Mouse (Mus musculus) embryo, embryonic 11 days (tissue): ENCODE measurements around the gene Ube4a.

Experiments used
- DNase-seq: peaks from one replicate; pipeline ENCODE4 v3.0.0-alpha.2; 2015

Ube4a gene

GRCm38 (mm10) chr9:44965126-44965832, at the start of gene Ube4a:
Gene Ube4a (minus strand): TSS chr9:44965600.
- DNase-seq = peak; percentile 99

DNA sequence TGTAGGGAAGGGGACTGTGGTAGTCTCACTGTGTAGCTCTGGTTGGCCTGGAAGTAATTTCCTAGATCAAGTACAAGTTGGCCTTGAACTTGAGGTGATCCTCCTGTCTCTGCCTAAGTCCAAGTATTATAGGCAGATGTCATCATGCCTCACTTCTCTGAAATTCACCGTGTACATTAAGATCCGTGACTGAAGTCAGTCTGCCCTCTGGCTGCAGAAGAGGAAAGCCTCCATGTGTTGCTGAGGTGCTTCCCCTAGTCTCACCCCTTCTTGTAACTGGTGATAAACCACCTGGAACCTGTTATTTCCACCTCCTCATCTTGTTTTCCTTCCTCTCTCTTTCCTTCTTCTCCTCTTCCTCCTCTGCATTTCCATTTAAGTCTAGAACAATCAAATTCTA, 49.5 kb upstream of the Ube4a start:
- no peak for DNase-seq

- DNase-seq = no peak
Measured at GRCm38 (mm10) chr9:45011291-45011690, 45.9 kb upstream of the Ube4a start.

DNA sequence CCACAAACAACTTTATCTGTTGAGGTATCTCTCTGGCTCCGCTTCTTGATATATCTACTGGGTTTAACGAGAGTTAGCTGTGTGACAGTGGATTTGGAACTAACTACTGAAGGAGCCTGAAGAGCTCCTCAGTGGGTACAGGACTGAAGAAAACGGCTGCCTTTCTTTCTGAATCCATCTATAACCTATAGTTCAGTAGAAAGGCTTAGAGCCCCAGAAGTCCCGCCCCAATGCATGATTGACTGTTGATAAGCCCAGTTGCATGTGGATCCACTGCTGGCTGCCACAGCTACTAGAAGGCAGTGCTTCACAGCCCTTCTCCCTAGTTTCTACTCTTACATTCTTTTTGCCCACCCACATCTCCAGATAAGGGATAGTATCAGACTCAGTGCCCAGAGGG, 45.1 kb upstream of the Ube4a start:
- no peak for DNase-seq

DNA sequence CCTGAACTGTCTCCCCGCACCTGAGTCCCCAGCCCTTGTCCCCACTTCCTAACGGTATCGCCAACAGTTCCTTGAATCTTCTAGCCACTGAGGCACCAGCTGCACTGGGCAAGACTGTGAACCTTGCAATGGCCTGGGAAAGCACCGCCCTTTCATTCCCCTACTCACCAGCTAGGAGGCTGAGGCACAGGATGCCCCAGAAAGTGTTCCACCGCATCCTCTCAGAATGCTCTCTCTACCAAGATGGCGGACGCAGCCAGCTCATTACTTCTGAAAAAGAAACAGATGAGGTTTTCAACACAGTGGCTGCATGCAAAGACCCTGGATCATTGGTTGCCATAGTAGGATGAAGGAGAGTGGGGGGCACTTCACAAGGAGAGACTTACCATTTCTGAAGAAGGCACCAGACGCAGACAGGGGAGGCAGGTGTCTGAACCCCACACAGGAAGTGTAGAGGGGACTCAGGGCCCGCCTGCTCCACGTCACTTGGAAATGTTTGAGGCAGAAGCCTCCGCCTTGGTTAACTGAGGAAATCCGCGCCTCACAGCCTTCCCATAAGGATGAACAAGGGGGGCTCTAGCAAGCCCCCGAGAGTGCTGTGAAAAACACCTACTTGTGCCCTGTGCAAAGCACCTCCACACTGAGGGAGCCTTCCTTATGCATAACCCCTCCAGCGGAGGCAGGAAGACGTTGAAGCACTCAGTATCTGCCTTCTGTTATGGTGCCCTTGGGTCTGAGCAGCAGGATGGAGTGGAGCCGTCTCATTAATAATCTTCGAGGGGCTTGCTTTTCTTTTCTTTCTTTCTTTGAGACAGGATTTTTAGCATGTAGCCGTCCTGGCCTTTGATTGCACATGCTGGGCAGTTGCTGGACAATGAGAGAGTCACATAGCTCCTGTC, 44.0 kb upstream of the Ube4a start, which contains the start of gene Cd3e:
Gene Cd3e (minus strand): TSS at position 448 of the 899 bp plus-strand sequence.
- no peak for DNase-seq

GRCm38 (mm10) chr9:45008342-45008741, 42.9 kb upstream of the Ube4a start:
- DNase-seq = no peak

- DNase-seq = no peak
Measured at GRCm38 (mm10) chr9:45007404-45007803, 42.0 kb upstream of the Ube4a start.

- no peak for DNase-seq
Measured at GRCm38 (mm10) chr9:45000249-45000648, 34.8 kb upstream of the Ube4a start.

GRCm38 (mm10) chr9:44999776-45000175, 34.4 kb upstream of the Ube4a start:
- no peak for DNase-seq

DNA sequence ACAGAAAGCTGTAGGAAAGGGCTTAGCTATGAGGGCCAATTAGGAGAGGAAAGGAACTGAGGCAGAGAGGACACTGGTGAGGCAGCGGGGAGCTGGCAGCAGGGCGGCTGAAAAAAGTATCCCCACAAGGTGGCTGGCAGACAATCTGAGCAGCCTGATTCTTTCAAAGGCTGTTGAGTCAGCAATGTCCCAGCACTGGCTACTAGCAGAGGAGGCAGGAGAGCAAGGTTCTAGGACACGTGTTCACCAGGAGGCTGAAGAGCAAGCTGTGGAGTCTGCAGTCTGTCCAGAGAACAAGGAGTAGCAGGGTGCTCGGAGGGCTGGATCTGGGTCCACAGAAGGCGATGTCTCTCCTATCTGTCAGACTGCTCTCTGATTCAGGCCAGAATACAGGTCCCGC, 33.8 kb upstream of the Ube4a start:
- no peak for DNase-seq

GRCm38 (mm10) chr9:44998138-44998537, 32.7 kb upstream of the Ube4a start:
- DNase-seq = no peak

GRCm38 (mm10) chr9:44996590-44996989, 31.2 kb upstream of the Ube4a start:
- DNase-seq = no peak

DNA sequence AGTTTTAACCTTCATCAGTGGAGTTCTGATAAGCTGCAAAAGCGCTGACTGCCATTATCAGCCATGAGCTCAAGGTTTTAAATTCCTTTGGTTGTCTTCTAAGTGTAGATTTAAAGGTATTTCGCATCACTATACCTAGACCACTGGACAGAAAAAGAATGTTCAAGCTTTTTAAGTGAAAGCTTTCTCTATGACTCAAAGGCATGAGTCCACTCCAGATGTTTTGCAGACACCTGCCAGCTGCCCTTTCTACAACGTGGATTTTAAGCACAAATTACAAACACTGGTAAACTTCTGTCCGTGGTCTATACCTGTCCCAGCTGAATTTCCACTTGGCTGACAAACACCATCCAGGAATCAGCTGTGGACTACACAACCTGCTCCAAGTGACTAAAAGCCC, 29.6 kb upstream of the Ube4a start:
- DNase-seq = no peak

DNA sequence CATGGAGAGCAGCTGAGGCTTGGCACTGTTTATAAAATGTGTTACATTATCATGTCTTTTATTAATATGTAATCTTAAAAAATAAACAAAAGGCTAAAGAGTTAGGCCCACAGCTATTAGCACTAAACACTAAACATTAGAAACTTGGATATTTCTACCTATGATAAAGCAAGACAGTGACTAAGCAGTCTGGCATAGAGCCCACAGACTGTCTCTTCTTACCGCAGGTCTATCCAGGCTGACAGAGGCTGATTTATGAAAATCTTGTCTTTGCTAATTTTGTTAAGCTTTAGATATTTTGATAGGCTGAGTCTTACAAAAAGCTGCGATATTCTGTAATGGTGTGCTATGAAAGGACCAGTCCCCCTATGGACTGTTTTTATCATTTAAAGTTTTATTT, 27.9 kb upstream of the Ube4a start:
- DNase-seq = no peak

DNA sequence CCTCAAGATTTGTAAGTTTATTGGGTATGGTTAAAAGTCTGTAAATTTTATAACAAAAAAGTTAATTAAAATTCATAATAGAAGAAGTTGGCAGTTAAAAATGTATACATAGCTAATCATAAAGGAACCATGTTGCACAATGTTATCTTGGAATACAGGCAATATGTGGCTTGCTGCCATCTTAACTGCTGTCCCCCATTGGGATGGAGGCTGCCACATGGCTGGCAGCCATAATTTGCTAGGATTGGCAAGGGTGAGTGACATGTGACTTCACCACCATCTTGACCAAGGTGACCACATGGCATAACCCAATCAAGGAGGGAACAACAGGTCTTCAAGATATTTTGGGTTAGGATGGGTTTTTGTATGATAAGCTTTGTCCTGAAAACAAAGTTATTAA, 26.9 kb upstream of the Ube4a start:
- DNase-seq = no peak

GRCm38 (mm10) chr9:44991821-44992220, 26.4 kb upstream of the Ube4a start:
- DNase-seq = no peak

DNA sequence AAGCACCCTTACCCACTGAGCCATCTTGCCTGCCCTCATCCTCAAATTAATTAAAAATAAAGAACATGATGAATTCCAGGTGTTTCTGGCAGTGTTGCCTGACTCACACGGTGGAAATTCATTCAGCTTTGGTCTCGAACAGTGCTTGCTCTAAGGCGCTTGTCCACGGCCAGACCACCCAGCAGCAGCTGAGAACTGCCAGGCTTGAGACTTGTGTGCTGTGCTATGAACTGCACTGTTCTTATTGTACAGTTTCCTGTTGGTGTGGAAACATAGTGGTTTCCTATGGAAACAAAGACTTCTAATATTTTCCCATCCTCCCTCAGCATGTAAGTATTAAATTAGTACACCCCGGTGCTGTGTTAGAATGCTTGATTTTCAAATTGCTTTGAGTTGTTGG, 21.6 kb upstream of the Ube4a start:
- DNase-seq = no peak

DNA sequence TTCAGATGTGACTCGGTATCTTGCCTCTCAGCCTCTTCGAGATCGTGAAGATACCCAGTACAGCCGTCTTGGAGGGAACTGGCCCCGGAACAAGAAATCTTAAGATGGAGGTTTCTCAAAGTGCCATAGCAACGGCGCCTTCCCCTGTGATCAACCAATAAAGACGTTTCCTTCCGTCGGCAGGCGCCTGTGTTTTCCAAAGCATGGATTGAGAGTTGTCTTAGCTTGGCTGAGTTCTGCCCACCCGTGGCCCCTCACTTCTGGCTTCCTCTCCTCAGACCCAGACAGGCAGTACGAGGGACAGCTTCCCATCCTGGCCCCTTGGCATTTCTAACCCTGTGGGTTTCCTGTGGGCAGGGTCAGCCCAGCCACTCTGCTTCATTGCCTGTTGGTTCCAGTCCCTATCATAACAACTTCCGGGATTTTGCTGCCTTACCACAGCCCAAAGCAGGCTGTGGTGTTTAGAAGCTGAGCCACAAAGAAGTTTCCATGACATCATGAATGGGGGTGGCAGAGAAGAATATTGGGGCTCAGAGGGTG, 20.9 kb upstream of the Ube4a start:
- DNase-seq = no peak

GRCm38 (mm10) chr9:44985721-44986161, 20.3 kb upstream of the Ube4a start:
- DNase-seq = no peak

DNA sequence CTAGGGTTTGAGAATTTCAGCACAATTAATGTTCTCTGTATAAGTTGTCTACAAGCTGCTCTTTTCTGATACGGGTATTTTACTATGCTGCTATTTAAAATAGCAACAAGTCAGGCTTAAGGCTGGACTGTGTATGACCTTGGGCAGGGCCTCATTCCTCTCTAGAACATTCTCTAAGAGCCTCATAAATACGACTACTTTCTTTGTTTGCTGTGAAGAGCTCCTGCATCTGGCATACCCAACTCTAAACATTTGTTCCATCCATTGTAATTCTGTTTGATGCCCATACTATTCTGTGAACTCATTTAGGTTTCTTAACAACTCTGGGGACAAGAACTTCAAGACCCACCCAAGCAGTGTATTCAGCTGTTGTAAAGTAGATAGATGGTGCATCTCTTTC, 17.6 kb upstream of the Ube4a start:
- no peak for DNase-seq

GRCm38 (mm10) chr9:44982531-44982930, 17.1 kb upstream of the Ube4a start:
- no peak for DNase-seq

DNA sequence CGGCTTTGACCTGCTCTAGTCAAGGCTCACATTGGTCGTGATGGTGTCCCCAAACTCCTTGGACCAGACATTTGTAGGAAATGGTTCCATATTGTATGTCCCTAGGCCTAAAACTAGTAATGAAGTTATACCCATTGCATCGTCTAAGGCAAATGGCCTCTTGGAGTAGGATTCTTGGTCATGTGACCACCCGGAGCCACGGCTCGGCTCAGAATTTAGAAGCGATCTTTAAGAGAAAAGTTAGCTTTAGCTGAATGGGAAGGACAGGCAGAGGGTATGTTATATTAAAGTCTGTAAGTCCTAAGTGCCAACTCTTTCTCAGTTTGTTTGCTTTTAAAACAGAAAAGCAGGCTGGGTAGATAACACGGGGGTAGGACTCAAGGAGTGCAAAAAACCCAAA, 16.7 kb upstream of the Ube4a start:
- DNase-seq = no peak

- DNase-seq = no peak
Measured at GRCm38 (mm10) chr9:44981676-44982075, 16.3 kb upstream of the Ube4a start, which contains the start of gene Cd3d. Gene Cd3d (plus strand): TSS chr9:44981786.

DNA sequence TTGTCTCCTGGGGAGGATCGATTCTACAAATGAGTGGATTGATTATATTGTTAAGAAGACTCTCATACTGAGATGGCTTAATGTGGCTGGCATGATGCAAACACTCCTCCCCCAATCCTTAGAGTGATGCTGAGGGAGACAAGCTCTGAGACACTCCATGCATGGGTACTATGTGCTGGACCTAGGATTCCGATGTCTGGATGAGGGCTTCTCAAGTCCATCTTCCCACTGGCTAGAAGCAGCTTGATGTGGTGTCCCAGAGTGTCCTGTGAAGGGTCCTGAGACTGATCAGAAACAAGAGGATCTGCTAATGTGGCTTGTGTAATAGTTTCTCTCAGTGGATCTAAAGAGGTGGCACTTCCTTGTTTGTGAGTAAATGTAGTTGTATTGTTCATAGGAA, 15.7 kb upstream of the Ube4a start:
- no peak for DNase-seq
